Mouse (Mus musculus) stomach, embryonic 14.5 days (tissue): ENCODE measurements around the gene Dpm3. TPM values are rescaled to one million over a fixed set of nuclear protein-coding genes. Genes with fewer than 3 reads are reported as not detected.

ENCODE experiments used
- ATAC-seq: fragments of 200-750 bp; cut with Nextera tagmentation; 2 replicates; pipeline ENCODE4 v1.8.0; 2017; ENCODE audit warnings: low read depth, moderate TSS enrichment; ENCODE audit not compliant: insufficient number of reproducible peaks, insufficient read depth, low FRiP score
- H3K27ac ChIP-seq: fragments of 300-500 bp; sonication (generic); 2 replicates; pipeline ENCODE4 v1.5.1; 2014; ENCODE audit warnings: mild to moderate bottlenecking, low read length, moderate library complexity, mixed read lengths
- H3K27me3 ChIP-seq: fragments of 300-500 bp; sonication (generic); 2 replicates; pipeline ENCODE4 v1.6.1; 2014; ENCODE audit warnings: low read length, control low read depth, mixed read lengths; ENCODE audit not compliant: control insufficient read depth, insufficient read depth
- H3K36me3 ChIP-seq: fragments of 300-500 bp; sonication (generic); 2 replicates; pipeline ENCODE4 v1.6.1; 2014; ENCODE audit warnings: mild to moderate bottlenecking, control low read depth, low read length, moderate library complexity, mixed read lengths; ENCODE audit not compliant: control insufficient read depth, insufficient read depth
- H3K4me1 ChIP-seq: fragments of 300-500 bp; sonication (generic); 2 replicates; pipeline ENCODE4 v1.6.1; 2014; ENCODE audit warnings: low read length, control low read depth, mixed read lengths; ENCODE audit not compliant: control insufficient read depth, insufficient read depth
- H3K4me2 ChIP-seq: fragments of 300-500 bp; sonication (generic); replicated peaks from 2 replicates; pipeline ENCODE4 v1.6.1; 2014; ENCODE audit warnings: low read depth, low read length, control low read depth
- H3K4me3 ChIP-seq: fragments of 300-500 bp; sonication (generic); 2 replicates; pipeline ENCODE4 v1.5.1; 2014; ENCODE audit warnings: low read depth, low read length, control low read depth
- H3K9ac ChIP-seq: fragments of 300-500 bp; sonication (generic); replicated peaks from 2 replicates; pipeline ENCODE4 v1.6.1; 2014; ENCODE audit warnings: low read depth, mild to moderate bottlenecking, control low read depth, low read length, moderate library complexity, mixed read lengths
- H3K9me3 ChIP-seq: fragments of 300-500 bp; sonication (generic); 2 replicates; pipeline ENCODE4 v1.6.1; 2016; ENCODE audit warnings: low read depth, low read length, control low read depth; ENCODE audit not compliant: control insufficient read depth
- WGBS: fragments of 180-500 bp; shearing (Covaris S2); extraction: QIAGEN DNeasy Blood & Tissue Kit; methylation state at CpG from one replicate; pipeline ENCODE4 v1.1.7; 2014; 5-methylcytosine and 5-hydroxymethylcytosine counted together
- polyA plus RNA-seq: library from polyadenylated mRNA; unstranded; fragments of >200 nt; fragmentation: Nextera tagmentation; extraction: Ambion mirVana; gene quantifications from 2 replicates; pipeline ENCODE4 v1.2.1, GENCODE M21; 2014

The Dpm3 gene
- polyA plus RNA-seq, 1 experiment from 2014 or later = 186 TPM

GRCm38 (mm10) chr3:89284261-89284660, 25.1 kb downstream of the Dpm3 start:
- H3K4me2 ChIP-seq = no peak overlapping the region
- 75% methylated on average over 3 of the region's 3 CpGs for WGBS
- H3K36me3 ChIP-seq = no peaks in the 10 kb centered on the region
- peaks cover 4% of the 10 kb centered on the region; the same call in 1 of the 2 replicates for H3K4me1 ChIP-seq
- ATAC-seq = no peak
- H3K9me3 ChIP-seq = no peaks in the 10 kb centered on the region
- no peak overlapping the region for H3K4me3 ChIP-seq
- no peaks in the 10 kb centered on the region for H3K27me3 ChIP-seq
- no peak overlapping the region for H3K9ac ChIP-seq
- no peak overlapping the region for H3K27ac ChIP-seq

- Histone ChIP-seq H3K9me3 (no peaks in the 10 kb centered on the region), H3K4me1 (peaks cover 2% of the 10 kb centered on the region; the same call in 1 of the 2 replicates), H3K4me2 (no peak overlapping the region), H3K36me3 (no peaks in the 10 kb centered on the region), H3K4me3 (no peak overlapping the region), H3K9ac (no peak overlapping the region), H3K27me3 (no peaks in the 10 kb centered on the region), H3K27ac (no peak overlapping the region)
- no peak for ATAC-seq
- WGBS = 48% methylated on average over 2 of the region's 2 CpGs
Observed at GRCm38 (mm10) chr3:89285526-89285925, 26.4 kb downstream of the Dpm3 start.

DNA sequence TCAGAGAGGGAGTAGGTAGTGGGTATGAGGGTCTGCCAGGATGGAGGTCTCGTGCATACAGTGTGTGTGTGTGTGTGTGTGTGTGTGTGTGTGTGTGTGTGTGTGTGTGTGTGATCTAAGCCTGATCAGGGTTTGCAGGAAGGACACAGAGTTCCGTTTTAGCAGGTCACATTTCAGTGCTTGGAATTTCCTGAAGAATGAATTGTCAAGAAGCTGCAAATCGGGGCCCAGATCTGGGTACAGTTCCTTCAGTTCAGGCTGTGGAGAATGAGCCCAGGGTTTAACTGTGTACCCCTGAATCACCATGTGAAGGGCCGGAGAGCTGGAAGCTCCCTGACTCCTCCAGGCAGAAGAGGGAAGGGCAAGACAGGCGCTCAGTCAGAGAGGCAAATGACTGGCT, 28.1 kb downstream of the Dpm3 start:
- H3K36me3 ChIP-seq = no peaks in the 10 kb centered on the region
- no peak overlapping the region for H3K27ac ChIP-seq
- H3K27me3 ChIP-seq = no peaks in the 10 kb centered on the region
- no peak overlapping the region for H3K9ac ChIP-seq
- H3K9me3 ChIP-seq = no peaks in the 10 kb centered on the region
- no peak for ATAC-seq
- H3K4me2 ChIP-seq = no peak overlapping the region
- no peak overlapping the region for H3K4me3 ChIP-seq
- H3K4me1 ChIP-seq = no peaks in the 10 kb centered on the region
- 54% methylated on average over 5 of the region's 5 CpGs for WGBS

DNA sequence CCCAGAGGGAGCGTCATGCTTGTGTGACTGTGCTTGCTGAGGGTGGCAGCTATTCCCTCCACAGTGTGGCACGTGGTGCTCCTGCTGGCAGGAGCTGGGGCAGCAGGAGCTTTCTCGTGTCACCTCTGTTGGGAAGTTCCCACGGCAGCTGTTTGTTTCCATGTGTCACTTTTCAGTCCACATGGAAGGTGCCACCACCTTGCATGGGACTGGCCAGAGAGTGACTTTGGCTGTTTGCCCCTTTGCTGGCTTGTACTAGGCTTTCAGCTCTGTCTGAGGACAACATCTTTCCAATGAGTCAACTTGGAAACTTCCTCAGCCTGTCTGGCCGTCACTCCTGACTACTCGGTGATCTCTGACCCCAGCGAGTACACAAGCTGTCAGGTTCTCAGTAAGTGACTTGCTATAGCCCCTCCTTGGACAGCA, 29.4 kb downstream of the Dpm3 start:
- Histone ChIP-seq H3K27ac (no peak overlapping the region), H3K27me3 (no peaks in the 10 kb centered on the region), H3K9ac (no peak overlapping the region), H3K4me2 (no peak overlapping the region), H3K36me3 (no peaks in the 10 kb centered on the region), H3K9me3 (no peaks in the 10 kb centered on the region), H3K4me3 (no peak overlapping the region), H3K4me1 (no peaks in the 10 kb centered on the region)
- ATAC-seq = no peak
- WGBS = 30% methylated on average over 7 of the region's 7 CpGs

- Histone ChIP-seq H3K27ac (no peak overlapping the region), H3K9me3 (no peaks in the 10 kb centered on the region), H3K36me3 (no peaks in the 10 kb centered on the region), H3K27me3 (no peaks in the 10 kb centered on the region), H3K4me2 (no peak overlapping the region), H3K4me1 (no peaks in the 10 kb centered on the region), H3K9ac (no peak overlapping the region), H3K4me3 (no peak overlapping the region)
- 55% methylated on average over 10 of the region's 10 CpGs for WGBS
- no peak for ATAC-seq
Observed at GRCm38 (mm10) chr3:89291874-89292273, 32.7 kb downstream of the Dpm3 start.

DNA sequence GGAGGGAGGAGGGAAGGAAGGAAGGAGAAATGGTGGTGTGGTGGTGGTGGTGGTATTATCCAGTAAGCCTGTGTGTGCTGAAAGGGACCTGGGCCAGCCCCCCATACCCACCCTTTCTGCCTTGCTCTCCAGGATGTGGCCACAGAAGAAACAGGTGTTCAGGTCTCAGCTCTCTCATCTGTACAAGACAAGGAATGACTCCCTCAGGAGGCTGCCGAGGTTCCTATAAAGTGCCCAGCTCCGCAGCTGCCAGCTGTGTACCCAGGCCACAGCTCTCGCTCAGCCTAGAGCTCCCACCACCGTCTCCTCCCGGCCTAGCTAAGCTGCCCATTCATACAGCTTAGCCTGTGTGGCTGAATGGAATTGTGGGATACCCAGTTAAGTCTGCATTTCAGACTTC, 33.1 kb downstream of the Dpm3 start:
- no peaks in the 10 kb centered on the region for H3K4me1 ChIP-seq
- no peak for ATAC-seq
- no peaks in the 10 kb centered on the region for H3K36me3 ChIP-seq
- H3K4me2 ChIP-seq = no peak overlapping the region
- no peak overlapping the region for H3K4me3 ChIP-seq
- H3K9ac ChIP-seq = no peak overlapping the region
- 58% methylated on average over 5 of the region's 5 CpGs for whole genome bisulfite sequencing
- no peak overlapping the region for H3K27ac ChIP-seq
- H3K27me3 ChIP-seq = no peaks in the 10 kb centered on the region
- no peaks in the 10 kb centered on the region for H3K9me3 ChIP-seq

- Histone ChIP-seq H3K4me2 (no peak overlapping the region), H3K27ac (no peak overlapping the region), H3K27me3 (no peaks in the 10 kb centered on the region), H3K4me3 (no peak overlapping the region), H3K4me1 (no peaks in the 10 kb centered on the region), H3K9me3 (no peaks in the 10 kb centered on the region), H3K36me3 (no peaks in the 10 kb centered on the region), H3K9ac (no peak overlapping the region)
- ATAC-seq = no peak
- WGBS = 86% methylated on average over 11 of the region's 11 CpGs
Observed at GRCm38 (mm10) chr3:89293247-89293918, 34.2 kb downstream of the Dpm3 start.

DNA sequence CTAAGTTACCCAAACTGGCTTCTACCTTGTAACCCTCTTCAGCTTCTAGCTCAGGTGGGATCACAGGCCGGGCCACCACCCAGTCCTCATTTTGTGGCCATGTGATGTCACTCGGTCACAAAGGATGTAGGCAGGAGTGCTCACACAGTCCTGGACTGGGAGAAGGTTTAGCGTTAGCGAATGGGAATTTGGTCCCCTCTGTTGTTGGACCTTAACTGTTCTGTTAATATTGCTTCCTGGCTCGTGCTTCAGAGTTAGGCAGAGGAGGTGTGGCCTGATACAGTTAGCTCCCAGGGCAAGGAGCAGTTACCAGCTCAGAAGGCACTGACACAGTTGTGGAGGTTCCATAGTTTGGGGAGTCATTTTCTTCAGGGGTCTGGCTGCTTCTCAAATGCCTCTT, 35.0 kb downstream of the Dpm3 start:
- H3K27ac ChIP-seq = no peak overlapping the region
- no peak overlapping the region for H3K4me3 ChIP-seq
- H3K36me3 ChIP-seq = no peaks in the 10 kb centered on the region
- WGBS = 76% methylated on average over 5 of the region's 5 CpGs
- H3K27me3 ChIP-seq = no peaks in the 10 kb centered on the region
- ATAC-seq = no peak
- H3K4me2 ChIP-seq = no peak overlapping the region
- no peaks in the 10 kb centered on the region for H3K9me3 ChIP-seq
- H3K4me1 ChIP-seq = no peaks in the 10 kb centered on the region; the same call in 1 of the 2 replicates
- no peak overlapping the region for H3K9ac ChIP-seq

- H3K4me2 ChIP-seq = no peak overlapping the region
- no peak for ATAC-seq
- 77% methylated on average over 8 of the region's 8 CpGs for WGBS
Observed at GRCm38 (mm10) chr3:89295685-89296230, 36.6 kb downstream of the Dpm3 start.

More at GRCm38 (mm10) chr3:89295685-89296230, 36.6 kb downstream of the Dpm3 start:
- Histone ChIP-seq H3K9ac (no peak overlapping the region), H3K4me1 (no peaks in the 10 kb centered on the region; the same call in 1 of the 2 replicates), H3K4me3 (no peak overlapping the region), H3K9me3 (no peaks in the 10 kb centered on the region), H3K27ac (no peak overlapping the region), H3K36me3 (no peaks in the 10 kb centered on the region), H3K27me3 (no peaks in the 10 kb centered on the region)
